Mouse (Mus musculus) 3134 (cell line): Measurements from ENCODE around the gene B9d1.

Source experiments
- DNase-seq: peaks from one replicate; pipeline ENCODE4 v3.0.0-alpha.2; 2011; ENCODE audit warnings: low spot score; ENCODE audit not compliant: insufficient read length; ENCODE audit errors: extremely low read depth

The B9d1 gene

GRCm38 (mm10) chr11:61536952-61537351 is 32.0 kb downstream of the B9d1 start:
- no peak for DNase-seq

DNA sequence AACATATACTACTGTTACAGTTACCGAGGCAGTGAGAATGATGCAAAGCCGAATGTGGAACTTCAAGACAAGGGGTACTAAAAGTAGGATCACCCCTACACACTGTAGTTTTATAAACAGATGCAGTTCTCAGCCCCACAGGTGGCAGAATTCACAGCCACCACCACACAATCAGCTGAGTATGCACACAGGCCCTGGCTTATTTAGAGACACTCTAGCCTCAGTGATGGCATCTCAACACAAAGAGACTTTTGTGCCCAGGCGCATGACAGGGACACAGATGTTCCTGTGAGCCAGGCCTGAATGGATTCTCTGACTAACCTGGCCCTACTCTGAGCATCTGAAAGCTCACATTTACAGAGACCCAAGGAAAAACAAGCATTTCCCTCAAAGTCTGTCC is 32.4 kb downstream of the B9d1 start:
- no peak for DNase-seq

GRCm38 (mm10) chr11:61540642-61541041 is 35.7 kb downstream of the B9d1 start:
- no peak for DNase-seq

DNA sequence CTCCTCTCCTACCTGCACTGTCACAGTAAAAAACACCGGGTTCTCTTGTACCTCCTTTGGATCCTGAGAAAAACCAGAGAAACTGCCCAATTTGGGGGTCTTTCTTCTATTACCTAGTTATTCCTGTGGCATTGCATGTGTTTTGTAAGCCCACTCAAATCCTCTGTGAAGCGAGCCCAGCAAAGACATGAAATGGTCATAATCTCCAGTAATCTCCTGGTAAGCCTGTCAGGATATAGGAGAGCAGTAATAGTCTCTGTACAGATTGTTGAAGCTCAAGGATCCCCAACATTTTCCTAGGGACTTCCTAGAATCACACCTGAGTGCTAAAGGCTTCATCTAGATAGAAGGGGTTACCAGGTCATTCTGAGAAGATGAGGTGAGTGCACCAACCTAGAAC is 36.2 kb downstream of the B9d1 start:
- no peak for DNase-seq

DNA sequence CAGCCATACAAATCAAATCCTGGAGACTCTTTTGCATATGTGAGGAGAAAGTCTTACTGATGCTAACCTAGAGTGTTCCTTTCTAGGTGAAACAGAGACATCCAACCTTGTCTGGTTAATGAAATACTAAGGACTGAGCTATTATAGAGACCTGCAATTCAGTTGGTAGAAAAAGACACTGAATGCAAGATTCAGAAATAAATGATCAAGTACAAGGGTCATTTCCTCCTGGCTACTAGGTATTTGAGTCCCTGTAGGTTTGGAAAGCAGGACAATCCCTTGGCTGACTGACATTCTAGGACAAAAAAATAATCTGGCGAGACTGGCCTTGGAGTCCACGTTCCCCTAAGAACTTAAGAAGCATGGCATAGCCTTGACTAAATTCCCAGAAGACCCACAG is 40.6 kb downstream of the B9d1 start:
- no peak for DNase-seq

- no peak for DNase-seq
These were observed 41.5 kb downstream of the B9d1 start for GRCm38 (mm10) chr11:61546452-61546851.

GRCm38 (mm10) chr11:61547710-61548109 is 42.8 kb downstream of the B9d1 start:
- no peak for DNase-seq

GRCm38 (mm10) chr11:61550631-61551030 is 45.7 kb downstream of the B9d1 start:
- no peak for DNase-seq

- DNase-seq = no peak
These were observed 48.2 kb downstream of the B9d1 start for GRCm38 (mm10) chr11:61553015-61553754.

DNA sequence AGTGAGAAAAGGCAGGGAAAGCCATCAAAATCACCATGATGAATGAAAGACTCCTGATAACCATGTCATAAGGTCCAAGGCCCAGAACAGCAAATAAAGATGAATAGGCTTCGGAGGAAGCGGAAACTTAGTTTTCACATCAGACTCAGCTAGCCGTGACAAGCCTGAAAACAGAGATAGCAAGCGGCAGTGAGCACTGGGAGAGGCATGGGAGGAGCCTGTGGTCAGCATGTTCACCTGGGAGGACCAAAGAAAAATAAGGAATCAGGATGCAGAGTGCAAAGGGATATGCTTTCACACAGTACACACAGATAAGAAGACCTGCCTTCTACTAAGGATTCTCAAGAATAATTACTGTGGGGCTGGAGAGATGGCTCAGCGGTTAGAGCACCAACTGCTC is 54.6 kb downstream of the B9d1 start:
- DNase-seq = no peak

- DNase-seq = peak; percentile 46
These were observed 57.5 kb downstream of the B9d1 start for GRCm38 (mm10) chr11:61562421-61562820.
